9 mouse cellular contexts compared by ENCODE assay signal in genomic region chr19:53810024-53810423, GRCm38 (mm10).
DNase-seq lines count a peak whose midpoint lies in the region; ATAC-seq lines count a peak whose summit lies in the region.
"Had no signal": no experiment of that assay in that cellular context is flagged by ENCODE, and none has a peak within 500 bp of the region (broad histone marks: within the 10 kb centered on the region; RNA-seq: fewer than 3 reads in every experiment).

No protein-coding gene starts in this region.

- H3K36me3 ChIP-seq in intestine, embryonic 16.5 days (ENCODE audit: control insufficient read depth, insufficient read depth, low read length): no peaks in the 10 kb centered on the region
- H3K36me3 ChIP-seq in lung, embryonic 16.5 days (ENCODE audit: control insufficient read depth, insufficient read depth, low read length): no peaks in the 10 kb centered on the region
- no peaks in the 10 kb centered on the region for H3K36me3 ChIP-seq in hindbrain, embryonic 12.5 days
- H3K36me3 ChIP-seq in forebrain, embryonic 15.5 days: no peaks in the 10 kb centered on the region

- peaks cover 20% of the 10 kb centered on the region for H3K4me1 ChIP-seq in intestine, embryonic 16.5 days (ENCODE audit: control insufficient read depth, insufficient read depth, low read length)
- H3K4me1 ChIP-seq in lung, embryonic 16.5 days (replicated peaks; ENCODE audit: control insufficient read depth, insufficient read depth, low read length): peaks cover 29% of the 10 kb centered on the region
- H3K4me1 ChIP-seq in hindbrain, embryonic 12.5 days: peaks cover 5% of the 10 kb centered on the region
- H3K4me1 ChIP-seq in forebrain, embryonic 15.5 days: peaks cover 9% of the 10 kb centered on the region

- peak; percentile 98 for DNase-seq in heart, adult 11 months
- DNase-seq in heart, adult 8-10 months (ENCODE audit: low spot score): no peak
- peak; percentile 30 for DNase-seq in T-cell, adult 2 months (ENCODE audit: low spot score)
- DNase-seq in yolk sac, embryonic 10.5 days (ENCODE audit: low spot score): no peak

- H3K4me3 ChIP-seq in intestine, embryonic 16.5 days (ENCODE audit: low read length): no peak overlapping the region
- no peak overlapping the region for H3K4me3 ChIP-seq in lung, embryonic 16.5 days (ENCODE audit: low read length)
- H3K4me3 ChIP-seq in hindbrain, embryonic 12.5 days: no peak overlapping the region
- H3K4me3 ChIP-seq in forebrain, embryonic 15.5 days: no peak overlapping the region

- H3K27me3 ChIP-seq in intestine, embryonic 16.5 days (replicated peaks; ENCODE audit: control insufficient read depth, insufficient read depth, low read length): no peaks in the 10 kb centered on the region
- H3K27me3 ChIP-seq in lung, embryonic 16.5 days (ENCODE audit: control insufficient read depth, insufficient read depth, low read depth, low read length): no peaks in the 10 kb centered on the region
- H3K27me3 ChIP-seq in hindbrain, embryonic 12.5 days: no peaks in the 10 kb centered on the region
- no peaks in the 10 kb centered on the region for H3K27me3 ChIP-seq in forebrain, embryonic 15.5 days

- H3K27ac ChIP-seq in intestine, embryonic 16.5 days (ENCODE audit: low read length): no peak overlapping the region
- H3K27ac ChIP-seq in lung, embryonic 16.5 days (ENCODE audit: low read length): peak overlapping the region; percentile 81
- no peak overlapping the region for H3K27ac ChIP-seq in hindbrain, embryonic 12.5 days
- no peak overlapping the region for H3K27ac ChIP-seq in forebrain, embryonic 15.5 days (replicated peaks)

- peak; percentile 60; the same call in 1 of the 2 replicates for ATAC-seq in intestine, embryonic 16.5 days
- peak; percentile 90 for ATAC-seq in lung, embryonic 16.5 days (ENCODE audit: low read depth)
- no peak for ATAC-seq in hindbrain, embryonic 12.5 days (ENCODE audit: low FRiP score)
- ATAC-seq in forebrain, embryonic 15.5 days (replicated peaks): no peak
- ATAC-seq: forebrain, embryonic 16.5 days had no signal

- H3K4me2 ChIP-seq in intestine, embryonic 16.5 days (ENCODE audit: low read depth, low read length): no peak overlapping the region
- 0 out of 2 replicates have a peak overlapping the region, but pooled peaks have one; percentile 12 for H3K4me2 ChIP-seq in lung, embryonic 16.5 days (ENCODE audit: low read depth, low read length)
- no peak overlapping the region for H3K4me2 ChIP-seq in hindbrain, embryonic 12.5 days (replicated peaks)
- H3K4me2 ChIP-seq in forebrain, embryonic 15.5 days (replicated peaks): no peak overlapping the region

- 49% methylated on average over 7 of the region's 7 CpGs for WGBS in intestine, embryonic 16.5 days
- WGBS in lung, embryonic 16.5 days: 16% methylated on average over 7 of the region's 7 CpGs
- WGBS in hindbrain, embryonic 12.5 days: 62% methylated on average over 7 of the region's 7 CpGs
- 87% methylated on average over 7 of the region's 7 CpGs for whole genome bisulfite sequencing in forebrain, embryonic 15.5 days

- H3K9me3 ChIP-seq in intestine, embryonic 16.5 days (ENCODE audit: control insufficient read depth, low read length): no peaks in the 10 kb centered on the region
- no peaks in the 10 kb centered on the region for H3K9me3 ChIP-seq in lung, embryonic 16.5 days (ENCODE audit: control insufficient read depth, low read length)
- no peaks in the 10 kb centered on the region for H3K9me3 ChIP-seq in hindbrain, embryonic 12.5 days (replicated peaks)
- no peaks in the 10 kb centered on the region for H3K9me3 ChIP-seq in forebrain, embryonic 15.5 days

- H3K9ac ChIP-seq in intestine, embryonic 16.5 days (ENCODE audit: low read depth, low read length): no peak overlapping the region
- no peak overlapping the region for H3K9ac ChIP-seq in lung, embryonic 16.5 days (ENCODE audit: low read length)
- no peak overlapping the region for H3K9ac ChIP-seq in hindbrain, embryonic 12.5 days
- no peak overlapping the region for H3K9ac ChIP-seq in forebrain, embryonic 15.5 days (replicated peaks)

Comparison
In these comparisons a context has a peak if more than half of its experiments do, and no peak if none do; other contexts are left out.
1. DNase-seq: peak in heart, adult 11 months (single experiment) and T-cell, adult 2 months (single experiment); none in heart, adult 8-10 months (single experiment) and yolk sac, embryonic 10.5 days (single experiment).
2. ATAC-seq: peak in intestine, embryonic 16.5 days (single experiment) and lung, embryonic 16.5 days (single experiment); none in hindbrain, embryonic 12.5 days (single experiment) and forebrain, embryonic 15.5 days (single experiment).